In genomic region chr8:122287742-122288141, GRCm38 (mm10) we compare ENCODE assay signal across 21 mouse cellular contexts. TPM values are rescaled to one million over a fixed set of nuclear protein-coding genes. Genes with fewer than 3 reads are reported as not detected.
A peak's percentile ranks its signal among the peaks of the same experiment; 100 is the strongest.
DNase-seq lines count a peak whose midpoint lies in the region; ATAC-seq and TF ChIP-seq lines count a peak whose summit lies in the region.
"Had no signal": no experiment of that assay in that cellular context is flagged by ENCODE, and none has a peak within 500 bp of the region (broad histone marks: within the 10 kb centered on the region; RNA-seq: fewer than 3 reads in every experiment).

No protein-coding gene starts in this region.

- H3K4me3 ChIP-seq in heart, embryonic 11.5 days (ENCODE audit: low read depth, low read length) = peak overlapping the region; percentile 10; the same call in 1 of the 2 replicates
- peak overlapping the region; percentile 98 for H3K4me3 ChIP-seq in megakaryocyte, embryonic 14.5 days (replicated peaks)
- H3K4me3 ChIP-seq in bone marrow, adult 2 months (replicated peaks; ENCODE audit: control insufficient read depth, low read depth, low read length) = no peak overlapping the region
- peak overlapping the region; percentile 96 for H3K4me3 ChIP-seq in liver, embryonic 12.5 days
- H3K4me3 ChIP-seq: embryonic facial prominence, embryonic 15.5 days; myocyte; neural tube, embryonic 15.5 days had no signal

- H3K4me2 ChIP-seq in heart, embryonic 11.5 days = peak overlapping the region; percentile 99
- H3K4me2 ChIP-seq in liver, embryonic 12.5 days = peak overlapping the region; percentile 97
- H3K4me2 ChIP-seq: embryonic facial prominence, embryonic 15.5 days; midbrain, embryonic 11.5 days; neural tube, embryonic 15.5 days had no signal

- H3K9ac ChIP-seq in heart, embryonic 11.5 days (ENCODE audit: low read depth, low read length) = peak overlapping the region; percentile 61
- peak overlapping the region; percentile 98 for H3K9ac ChIP-seq in liver, embryonic 12.5 days
- H3K9ac ChIP-seq: embryonic facial prominence, embryonic 15.5 days; neural tube, embryonic 15.5 days had no signal

- TF ChIP-seq CTCF in bone marrow, adult 2 months (IDR thresholded peaks at IDR 0.05; ENCODE audit: control insufficient read depth, insufficient read depth, low read length) = no peak

- peaks cover 89% of the 10 kb centered on the region for H3K4me1 ChIP-seq in heart, embryonic 11.5 days (ENCODE audit: control insufficient read depth, insufficient read depth, low read length)
- H3K4me1 ChIP-seq in megakaryocyte, embryonic 14.5 days = peaks cover 91% of the 10 kb centered on the region
- H3K4me1 ChIP-seq in bone marrow, adult 2 months (ENCODE audit: control insufficient read depth, insufficient read depth, low read length) = peaks cover 3% of the 10 kb centered on the region; the same call in 1 of the 2 replicates
- H3K4me1 ChIP-seq in liver, embryonic 12.5 days = peaks cover 87% of the 10 kb centered on the region

- H3K27me3 ChIP-seq in heart, embryonic 11.5 days (ENCODE audit: control insufficient read depth, insufficient read depth, low read length) = no peaks in the 10 kb centered on the region
- H3K27me3 ChIP-seq in megakaryocyte, embryonic 14.5 days (replicated peaks) = no peaks in the 10 kb centered on the region
- H3K27me3 ChIP-seq in liver, embryonic 12.5 days (replicated peaks) = no peaks in the 10 kb centered on the region
- H3K27me3 ChIP-seq: CH12.LX had no signal

- no peak for DNase-seq in heart, postnatal 10 days
- no peak for DNase-seq in embryo, embryonic 11 days
- DNase-seq in left cerebral cortex, postnatal 36 days (ENCODE audit: low spot score in 2 of 2) = no peak
- DNase-seq: adrenal gland, postnatal 10 days; cerebellum, adult 8-10 months; kidney, adult 9 months; kidney, postnatal 4 days; lung, postnatal 10 days; right cerebral cortex, postnatal 4 days; thymus, adult 2 months had no signal

- no peaks in the 10 kb centered on the region for H3K9me3 ChIP-seq in heart, embryonic 11.5 days (replicated peaks; ENCODE audit: control insufficient read depth, low read length)
- H3K9me3 ChIP-seq in megakaryocyte, embryonic 14.5 days = no peaks in the 10 kb centered on the region
- no peaks in the 10 kb centered on the region for H3K9me3 ChIP-seq in liver, embryonic 12.5 days (replicated peaks)
- H3K9me3 ChIP-seq: embryonic facial prominence, embryonic 15.5 days; neural tube, embryonic 15.5 days had no signal

- WGBS in heart, embryonic 11.5 days (ENCODE audit: insufficient replicate concordance) = 60% methylated on average over 8 of the region's 8 CpGs
- 63% methylated on average over 8 of the region's 8 CpGs for whole genome bisulfite sequencing in bone marrow, adult 2 months
- WGBS in liver, embryonic 12.5 days (ENCODE audit: insufficient replicate concordance) = 29% methylated on average over 8 of the region's 8 CpGs

- H3K36me3 ChIP-seq in heart, embryonic 11.5 days (ENCODE audit: control insufficient read depth, insufficient read depth, low read length) = 0 out of 2 replicates have a peak, but pooled peaks cover 4% of the 10 kb centered on the region
- H3K36me3 ChIP-seq in megakaryocyte, embryonic 14.5 days (replicated peaks; ENCODE audit: low read length) = peaks cover 97% of the 10 kb centered on the region
- peaks cover 81% of the 10 kb centered on the region for H3K36me3 ChIP-seq in liver, embryonic 12.5 days
- H3K36me3 ChIP-seq: embryonic facial prominence, embryonic 15.5 days; neural tube, embryonic 15.5 days had no signal

- no peak for TF ChIP-seq POLR2A in bone marrow, adult 2 months (IDR thresholded peaks at IDR 0.05; ENCODE audit: borderline replicate concordance, control insufficient read depth, low read depth, low read length)

- intact Hi-C loops in heart, postnatal 10 days (cut with DNase I) = no loop called here
- intact Hi-C loops in left cerebral cortex, postnatal 36 days (cut with DNase I) = no loop called here

- H3K27ac ChIP-seq in heart, embryonic 11.5 days (ENCODE audit: low read depth, low read length) = peak overlapping the region; percentile 92
- peak overlapping the region; percentile 47 for H3K27ac ChIP-seq in bone marrow, adult 2 months (ENCODE audit: control insufficient read depth, insufficient read depth, low read depth, low read length, poor library complexity)
- peak overlapping the region; percentile 97 for H3K27ac ChIP-seq in liver, embryonic 12.5 days
- H3K27ac ChIP-seq: embryonic facial prominence, embryonic 15.5 days; neural tube, embryonic 15.5 days had no signal

- no peak for ATAC-seq in heart, embryonic 11.5 days (replicated peaks; ENCODE audit: insufficient number of reproducible peaks, low FRiP score, low TSS enrichment)
- no peak for ATAC-seq in megakaryocyte, adult 5-6 weeks (ENCODE audit: poor library complexity, severe bottlenecking)
- peak; percentile 34 for ATAC-seq in liver, embryonic 12.5 days
- ATAC-seq: forebrain, embryonic 14.5 days had no signal

RNA-seq across cellular contexts. Expression of gene Zfpm1, which starts 5.8 kb away (rescaled TPM):
- polyA plus RNA-seq in heart, embryonic 11.5 days (2014; fragmentation: Nextera tagmentation; extraction: Ambion mirVana) = 6.9 and 7.9 TPM in 2 replicates
- 10 to 100 TPM; 35.3 to 38.0 TPM for total RNA-seq in heart, postnatal 10 days (2021)
- polyA plus RNA-seq in megakaryocyte, embryonic 14.5 days (2012; ENCODE audit: insufficient read depth, low replicate concordance) = 1,238 and 3,030 TPM in 2 replicates
- 4.3 and 4.5 TPM in 2 replicates for total RNA-seq in megakaryocyte, adult 5-6 weeks (2015)
- total RNA-seq in megakaryocyte, adult 5-6 weeks (2017) = 4.8 and 5.6 TPM in 2 replicates
- 125 and 324 TPM in 2 replicates for polyA plus RNA-seq in bone marrow, adult 2 months (2011; ENCODE audit: insufficient read depth, insufficient read length, low replicate concordance, missing spikeins)
- polyA plus RNA-seq in liver, embryonic 12.5 days (2016; fragmentation: Nextera tagmentation; extraction: Ambion mirVana) = 27.6 and 28.4 TPM in 2 replicates
- 10 to 100 TPM; 33.9 to 35.3 TPM for total RNA-seq in left cerebral cortex, postnatal 36 days (2021)

Comparison
In these comparisons a context has a peak if more than half of its experiments do, and no peak if none do; other contexts are left out.
1. H3K27ac ChIP-seq: peak in every context shown above with its lines; median percentile 97 in liver, embryonic 12.5 days; 92 in heart, embryonic 11.5 days; 47 in bone marrow, adult 2 months.